Mouse (Mus musculus) myocyte (in vitro differentiated cells): ENCODE measurements around the gene Ankrd2. TPM values are rescaled to one million over a fixed set of nuclear protein-coding genes. Genes with fewer than 3 reads are reported as not detected.

ENCODE experiments used
- H3K27me3 ChIP-seq: one replicate; pipeline ENCODE4 v1.6.1; 2011; ENCODE audit not compliant: control insufficient read depth, insufficient read depth, insufficient read length
- H3K36me3 ChIP-seq: one replicate; pipeline ENCODE4 v1.6.1; 2011; ENCODE audit not compliant: control insufficient read depth, insufficient read depth
- H3K4me2 ChIP-seq: one replicate; pipeline ENCODE4 v1.6.1; 2011; ENCODE audit warnings: low read depth, control low read depth
- H3K4me3 ChIP-seq: one replicate; pipeline ENCODE4 v1.5.1; 2011; ENCODE audit warnings: mild to moderate bottlenecking, control low read depth, moderate library complexity
- H3K79me2 ChIP-seq: one replicate; pipeline ENCODE4 v1.6.1; 2011; ENCODE audit not compliant: control insufficient read depth, insufficient read depth
- H3ac ChIP-seq: one replicate; pipeline ENCODE4 v1.6.1; 2011; ENCODE audit not compliant: control insufficient read depth, insufficient read length
- CEBPB ChIP-seq: IDR thresholded peaks from 2 replicates; pipeline ENCODE4 v1.6.1; 2011; ENCODE audit warnings: mild to moderate bottlenecking, moderate library complexity; ENCODE audit not compliant: poor library complexity, insufficient read depth, severe bottlenecking
- E2F4 ChIP-seq: IDR thresholded peaks from one replicate; pipeline ENCODE4 v1.6.1; 2011; ENCODE audit warnings: mild to moderate bottlenecking, control low read depth, moderate library complexity; ENCODE audit not compliant: insufficient read depth
- MAX ChIP-seq: IDR thresholded peaks from one replicate; pipeline ENCODE4 v1.6.1; 2011; ENCODE audit warnings: low read depth, mild to moderate bottlenecking, control low read depth
- MYOD1 ChIP-seq, 3 experiments: IDR thresholded peaks; one replicate each; pipeline ENCODE4 v1.6.1; 2011; ENCODE audit warnings: control low read depth in 2 of 3, low read depth in 2 of 3, mild to moderate bottlenecking in 2 of 3, moderate library complexity in 1 of 3; ENCODE audit not compliant: insufficient read length in 2 of 3, control insufficient read depth in 1 of 3
- MYOG ChIP-seq, 3 experiments: IDR thresholded peaks; one replicate each; pipeline ENCODE4 v1.6.1; 2011; ENCODE audit warnings: control low read depth in 2 of 3, low read depth in 2 of 3, mild to moderate bottlenecking in 2 of 3; ENCODE audit not compliant: insufficient read length in 2 of 3, control insufficient read depth in 1 of 3, insufficient read depth in 1 of 3
- POLR2A ChIP-seq: IDR thresholded peaks from one replicate; pipeline ENCODE4 v1.6.1; 2011; ENCODE audit warnings: low read depth, mild to moderate bottlenecking, control low read depth, moderate library complexity; ENCODE audit not compliant: insufficient read length
- POLR2AphosphoS2 ChIP-seq: IDR thresholded peaks from one replicate; pipeline ENCODE4 v1.6.1; 2011; ENCODE audit warnings: low read depth, control low read depth; ENCODE audit not compliant: insufficient read length
- REST ChIP-seq: IDR thresholded peaks from one replicate; pipeline ENCODE4 v1.6.1; 2011; ENCODE audit warnings: mild to moderate bottlenecking, control low read depth, moderate library complexity; ENCODE audit not compliant: insufficient read depth, insufficient read length
- SRF ChIP-seq: IDR thresholded peaks from one replicate; pipeline ENCODE4 v1.6.1; 2011; ENCODE audit warnings: low read depth; ENCODE audit not compliant: control insufficient read depth, insufficient read length
- TCF12 ChIP-seq: IDR thresholded peaks from one replicate; pipeline ENCODE4 v1.6.1; 2011; ENCODE audit warnings: mild to moderate bottlenecking, control low read depth; ENCODE audit not compliant: poor library complexity, insufficient read depth, severe bottlenecking
- TCF3 ChIP-seq: IDR thresholded peaks from one replicate; pipeline ENCODE4 v1.6.1; 2011; ENCODE audit warnings: low read depth, control low read depth; ENCODE audit not compliant: insufficient read length
- USF1 ChIP-seq: IDR thresholded peaks from one replicate; pipeline ENCODE4 v1.6.1; 2011; ENCODE audit warnings: low read depth, mild to moderate bottlenecking, control low read depth, moderate library complexity
- polyA plus RNA-seq: library from polyadenylated mRNA; unstranded; fragments of >200 nt; fragmentation: generic; extraction: Trizol; gene quantifications from one replicate; pipeline ENCODE4 v1.2.1, GENCODE M21; 2012; ENCODE audit warnings: missing spikeins

The Ankrd2 gene
- polyA plus RNA-seq = 110 TPM

DNA sequence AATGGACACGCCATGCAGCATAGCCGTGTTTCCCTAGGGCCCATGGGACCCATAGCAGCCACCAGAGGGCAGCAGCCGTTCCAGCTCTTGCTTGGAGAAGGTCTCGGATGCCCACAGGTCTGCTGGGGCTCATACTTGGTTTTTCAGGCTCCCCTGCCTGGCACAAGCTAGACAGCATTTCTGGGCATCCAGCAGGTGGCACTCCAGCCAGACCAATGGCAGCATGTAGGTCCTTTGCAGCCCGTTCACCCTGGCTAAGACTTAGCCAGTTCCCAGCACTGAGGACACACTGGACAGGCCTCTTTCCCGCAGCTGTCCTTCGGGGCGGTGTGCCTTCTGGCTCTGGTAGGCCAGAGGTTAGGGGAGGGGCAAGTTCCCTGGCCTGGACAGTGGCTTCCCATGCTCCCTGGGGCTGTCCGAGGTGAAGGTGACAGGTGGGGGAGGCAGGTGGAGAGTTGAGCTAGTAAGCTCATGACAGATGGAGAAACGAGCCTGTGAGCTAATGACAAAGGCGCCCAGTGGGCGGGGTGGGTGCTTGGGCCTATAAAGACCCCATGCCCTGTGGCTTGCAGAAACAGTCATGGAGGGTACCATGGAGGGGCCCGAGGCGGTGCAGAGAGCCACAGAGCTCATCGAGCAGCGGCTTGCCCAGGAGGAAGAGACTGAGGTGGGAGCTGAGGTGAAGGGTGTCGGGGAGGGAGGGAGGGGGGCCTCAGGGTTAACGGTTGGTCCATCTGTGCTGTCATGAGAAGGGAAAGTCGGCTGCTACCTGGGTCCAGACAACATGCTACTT, at the start of gene Ankrd2:
TSS of gene Ankrd2 (plus strand) at position 545 of the 793 bp plus-strand sequence.
- Histone ChIP-seq H3K79me2 (peaks cover 7% of the 10 kb centered on the region), H3K4me2 (no peak within 1 kb of the TSS), H3K36me3 (peaks cover 15% of the 10 kb centered on the region), H3ac (no peak within 1 kb of the TSS), H3K27me3 (no peaks in the 10 kb centered on the region), H3K4me3 (no peak within 1 kb of the TSS)
- TF ChIP-seq E2F4 = no peak
- peak; percentile 1 for TF ChIP-seq TCF12
- no peak for TF ChIP-seq USF1
- TF ChIP-seq MYOD1 (IDR thresholded peaks at IDR 0.05; ENCODE audit: control insufficient read depth in 1 of 3, insufficient read length in 2 of 3, low read depth in 2 of 3) = peak in 2 of 3 experiments; percentile 70 to 82
- TF ChIP-seq MYOG (IDR thresholded peaks at IDR 0.05; ENCODE audit: control insufficient read depth in 1 of 3, insufficient read depth in 1 of 3, insufficient read length in 2 of 3, low read depth in 2 of 3) = peak; percentile 63 to 97 (median 74)
- peak; percentile 52 for TF ChIP-seq TCF3

DNA sequence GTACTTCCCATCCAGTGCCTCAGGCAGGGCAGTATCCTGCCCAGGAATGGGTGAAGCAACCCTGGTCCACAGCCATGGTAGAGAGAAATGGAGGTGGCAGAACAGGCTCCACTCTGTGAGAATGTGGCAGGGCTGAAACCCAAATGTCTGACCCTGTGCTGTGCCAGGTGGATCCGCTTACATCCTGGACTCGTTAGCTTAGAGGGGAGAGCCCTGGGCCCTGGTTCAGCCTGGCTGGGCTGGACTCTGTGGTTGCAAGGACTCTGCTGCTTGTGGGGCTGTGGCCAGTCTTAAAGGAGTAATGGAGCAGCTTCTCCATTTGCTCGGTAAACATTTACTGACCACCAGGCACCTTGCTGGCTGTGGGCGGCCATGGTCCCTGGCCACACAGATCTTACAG, 48.6 kb upstream of the Ankrd2 start:
- Histone ChIP-seq H3K27me3 (no peaks in the 10 kb centered on the region), H3K4me3 (no peak overlapping the region), H3ac (no peak overlapping the region), H3K79me2 (peaks cover 100% of the 10 kb centered on the region), H3K36me3 (peaks cover 6% of the 10 kb centered on the region), H3K4me2 (no peak overlapping the region)
- TF ChIP-seq SRF = no peak
- TF ChIP-seq USF1 = no peak
- no peak for TF ChIP-seq POLR2AphosphoS2
- TF ChIP-seq CEBPB = no peak
- TF ChIP-seq TCF3 = no peak
- TF ChIP-seq MAX = no peak
- TF ChIP-seq TCF12 = no peak
- TF ChIP-seq REST = no peak
- TF ChIP-seq MYOD1 (IDR thresholded peaks at IDR 0.05; ENCODE audit: control insufficient read depth in 1 of 3, insufficient read length in 2 of 3, low read depth in 2 of 3) = peak in 1 of 3 experiments; percentile 14
- TF ChIP-seq MYOG (IDR thresholded peaks at IDR 0.05; ENCODE audit: control insufficient read depth in 1 of 3, insufficient read depth in 1 of 3, insufficient read length in 2 of 3, low read depth in 2 of 3) = peak in 1 of 3 experiments; percentile 13

GRCm38 (mm10) chr19:41989810-41990209, 46.0 kb upstream of the Ankrd2 start:
- peaks cover 91% of the 10 kb centered on the region for H3K79me2 ChIP-seq

GRCm38 (mm10) chr19:41991926-41992477, 43.8 kb upstream of the Ankrd2 start:
- Histone ChIP-seq H3K27me3 (no peaks in the 10 kb centered on the region), H3K79me2 (peaks cover 91% of the 10 kb centered on the region), H3K4me2 (peak overlapping the region; percentile 71), H3K36me3 (peaks cover 7% of the 10 kb centered on the region), H3ac (no peak overlapping the region), H3K4me3 (no peak overlapping the region)
- TF ChIP-seq POLR2AphosphoS2 (no peak), TCF12 (no peak), SRF (no peak), USF1 (no peak), MYOG (IDR thresholded peaks at IDR 0.05; ENCODE audit: control insufficient read depth in 1 of 3, insufficient read depth in 1 of 3, insufficient read length in 2 of 3, low read depth in 2 of 3) (no peak), TCF3 (no peak), MYOD1 (IDR thresholded peaks at IDR 0.05; ENCODE audit: control insufficient read depth in 1 of 3, insufficient read length in 2 of 3, low read depth in 2 of 3) (no peak), POLR2A (no peak), CEBPB (no peak), MAX (no peak), REST (no peak), E2F4 (no peak)

More at GRCm38 (mm10) chr19:41989810-41990209, 46.0 kb upstream of the Ankrd2 start:
- no peak overlapping the region for H3ac ChIP-seq
- no peaks in the 10 kb centered on the region for H3K27me3 ChIP-seq
- H3K36me3 ChIP-seq = peaks cover 6% of the 10 kb centered on the region
- no peak overlapping the region for H3K4me3 ChIP-seq
- no peak overlapping the region for H3K4me2 ChIP-seq
- TF ChIP-seq REST = no peak
- no peak for TF ChIP-seq SRF
- TF ChIP-seq MAX = no peak
- no peak for TF ChIP-seq E2F4
- TF ChIP-seq POLR2AphosphoS2 = no peak
- TF ChIP-seq POLR2A = no peak
- no peak for TF ChIP-seq CEBPB
- no peak for TF ChIP-seq TCF12
- no peak for TF ChIP-seq MYOD1 (IDR thresholded peaks at IDR 0.05; ENCODE audit: control insufficient read depth in 1 of 3, insufficient read length in 2 of 3, low read depth in 2 of 3)

DNA sequence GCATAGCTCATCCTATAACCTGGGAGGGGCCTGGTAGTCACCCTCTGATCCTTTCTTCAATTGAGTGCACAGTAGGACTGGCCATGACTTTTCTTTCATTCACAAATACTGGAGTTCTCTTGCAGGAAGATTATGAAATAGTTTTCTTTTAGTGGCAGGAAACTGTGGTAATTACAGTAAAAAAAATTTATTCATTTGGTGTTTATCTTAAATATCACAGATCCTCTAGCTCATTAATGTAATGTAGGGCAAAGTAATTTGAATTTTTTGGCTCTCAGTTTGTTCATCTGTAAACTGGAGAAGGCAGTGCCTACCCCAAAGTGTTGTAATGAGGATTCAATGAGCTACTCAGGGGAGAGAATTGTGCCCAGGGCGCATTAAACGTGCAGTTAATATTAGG, 42.8 kb upstream of the Ankrd2 start:
- H3K79me2 ChIP-seq = peaks cover 91% of the 10 kb centered on the region
- H3K36me3 ChIP-seq = peaks cover 7% of the 10 kb centered on the region
- H3K4me3 ChIP-seq = no peak overlapping the region
- H3ac ChIP-seq = no peak overlapping the region
- no peaks in the 10 kb centered on the region for H3K27me3 ChIP-seq
- peak overlapping the region; percentile 71 for H3K4me2 ChIP-seq
- TF ChIP-seq POLR2AphosphoS2 (no peak), MYOG (IDR thresholded peaks at IDR 0.05; ENCODE audit: control insufficient read depth in 1 of 3, insufficient read depth in 1 of 3, insufficient read length in 2 of 3, low read depth in 2 of 3) (no peak), TCF12 (no peak), E2F4 (no peak), POLR2A (no peak), TCF3 (no peak), CEBPB (no peak), MYOD1 (IDR thresholded peaks at IDR 0.05; ENCODE audit: control insufficient read depth in 1 of 3, insufficient read length in 2 of 3, low read depth in 2 of 3) (no peak), MAX (no peak), SRF (no peak), REST (no peak), USF1 (no peak)
